26 mouse cellular contexts compared by ENCODE assay signal in genomic region chr4:45464941-45465340, GRCm38 (mm10). TPM values are rescaled to one million over a fixed set of nuclear protein-coding genes. Genes with fewer than 3 reads are reported as not detected.
DNase-seq lines count a peak whose midpoint lies in the region; ATAC-seq lines count a peak whose summit lies in the region.
"Had no signal": no experiment of that assay in that cellular context is flagged by ENCODE, and none has a peak within 500 bp of the region (broad histone marks: within the 10 kb centered on the region; RNA-seq: fewer than 3 reads in every experiment).

No protein-coding gene starts in this region.

- ATAC-seq in forebrain, embryonic 13.5 days = no peak
- no peak for ATAC-seq in forebrain, embryonic 16.5 days
- no peak for ATAC-seq in heart, embryonic 16.5 days (replicated peaks; ENCODE audit: extremely low read depth, insufficient read depth, low FRiP score)
- ATAC-seq in stomach, embryonic 16.5 days (ENCODE audit: insufficient read depth, low FRiP score) = no peak
- ATAC-seq: hindbrain, postnatal 0 days; intestine, embryonic 15.5 days had no signal

- no peaks in the 10 kb centered on the region for H3K27me3 ChIP-seq in forebrain, embryonic 13.5 days
- no peaks in the 10 kb centered on the region for H3K27me3 ChIP-seq in forebrain, embryonic 16.5 days (replicated peaks; ENCODE audit: control insufficient read depth, insufficient read depth, low read length)
- H3K27me3 ChIP-seq in heart, embryonic 16.5 days (ENCODE audit: control insufficient read depth, insufficient read depth, low read length) = no peaks in the 10 kb centered on the region
- H3K27me3 ChIP-seq in stomach, embryonic 16.5 days (ENCODE audit: control insufficient read depth, insufficient read depth, low read length) = no peaks in the 10 kb centered on the region
- H3K27me3 ChIP-seq: forebrain, embryonic 12.5 days; hindbrain, embryonic 12.5 days; intestine, embryonic 15.5 days; liver, embryonic 15.5 days; lung, embryonic 15.5 days had no signal

- 0 out of 2 replicates have a peak overlapping the region, but pooled peaks have one; percentile 28 for H3K9ac ChIP-seq in forebrain, embryonic 13.5 days
- H3K9ac ChIP-seq in forebrain, embryonic 16.5 days (replicated peaks; ENCODE audit: low read depth, low read length) = no peak overlapping the region
- peak overlapping the region; percentile 0; the same call in 1 of the 2 replicates for H3K9ac ChIP-seq in heart, embryonic 16.5 days (ENCODE audit: low read length)
- H3K9ac ChIP-seq in stomach, embryonic 16.5 days (ENCODE audit: low read length) = no peak overlapping the region; the same call in 1 of the 2 replicates
- H3K9ac ChIP-seq: forebrain, embryonic 12.5 days; hindbrain, embryonic 12.5 days; intestine, embryonic 15.5 days; liver, embryonic 15.5 days; lung, embryonic 15.5 days; midbrain, embryonic 12.5 days had no signal

- 0 out of 2 replicates have a peak overlapping the region, but pooled peaks have one; percentile 6 for H3K27ac ChIP-seq in forebrain, embryonic 13.5 days
- H3K27ac ChIP-seq in forebrain, embryonic 16.5 days (ENCODE audit: low read length) = no peak overlapping the region
- H3K27ac ChIP-seq in heart, embryonic 16.5 days (ENCODE audit: low read length) = peak overlapping the region; percentile 7; the same call in 1 of the 2 replicates
- peak overlapping the region; percentile 21; the same call in 1 of the 2 replicates for H3K27ac ChIP-seq in stomach, embryonic 16.5 days (ENCODE audit: low read length)
- H3K27ac ChIP-seq: forebrain, embryonic 12.5 days; gastrocnemius, adult 2 months; heart, adult 2 months; hindbrain, embryonic 12.5 days; hindbrain, postnatal 0 days; intestine, embryonic 15.5 days; kidney, postnatal 0 days; liver, embryonic 15.5 days; lung, embryonic 15.5 days; midbrain, embryonic 12.5 days had no signal

- H3K36me3 ChIP-seq in forebrain, embryonic 13.5 days (ENCODE audit: poor library complexity, severe bottlenecking) = no peaks in the 10 kb centered on the region
- no peaks in the 10 kb centered on the region for H3K36me3 ChIP-seq in forebrain, embryonic 16.5 days (ENCODE audit: control insufficient read depth, insufficient read depth)
- no peaks in the 10 kb centered on the region for H3K36me3 ChIP-seq in heart, embryonic 16.5 days (ENCODE audit: control insufficient read depth, insufficient read depth)
- H3K36me3 ChIP-seq in stomach, embryonic 16.5 days (ENCODE audit: control insufficient read depth, insufficient read depth, low read length) = no peaks in the 10 kb centered on the region
- H3K36me3 ChIP-seq: forebrain, embryonic 12.5 days; intestine, embryonic 15.5 days; lung, embryonic 15.5 days; midbrain, embryonic 12.5 days had no signal

- 68% methylated on average over 9 of the region's 9 CpGs for WGBS in forebrain, embryonic 13.5 days
- 72% methylated on average over 9 of the region's 9 CpGs for WGBS in forebrain, embryonic 16.5 days
- WGBS in heart, embryonic 16.5 days = 75% methylated on average over 9 of the region's 9 CpGs
- WGBS in stomach, embryonic 16.5 days = 71% methylated on average over 9 of the region's 9 CpGs

- intact Hi-C loops in heart, postnatal 10 days (cut with DNase I) = loop anchor here (5.0 kb wide), 1 partner anchor 43 kb away; no protein-coding TSS in a partner anchor

- no peak for DNase-seq in heart, postnatal 10 days
- peak; percentile 50 for DNase-seq in R1 (ENCODE audit: low read depth, low spot score)
- no peak for DNase-seq in neural tube, embryonic 10.5 days (ENCODE audit: extremely low spot score, low spot score)
- no peak for DNase-seq in frontal cortex, postnatal 10 days (ENCODE audit: low spot score in 2 of 2)
- DNase-seq: adrenal gland, postnatal 25 days; cerebellum, adult 18-20 months; gastrocnemius, adult 2 months; gastrocnemius, postnatal 36 days; heart, adult 2 months; kidney, adult 2 months; kidney, postnatal 4 days; liver; lung, postnatal 36 days had no signal

- peaks cover 50% of the 10 kb centered on the region for H3K4me1 ChIP-seq in forebrain, embryonic 13.5 days
- peaks cover 32% of the 10 kb centered on the region for H3K4me1 ChIP-seq in forebrain, embryonic 16.5 days (replicated peaks; ENCODE audit: control insufficient read depth, insufficient read depth, low read length)
- peaks cover 62% of the 10 kb centered on the region for H3K4me1 ChIP-seq in heart, embryonic 16.5 days (ENCODE audit: control insufficient read depth, insufficient read depth, low read length)
- peaks cover 24% of the 10 kb centered on the region; the same call in 1 of the 2 replicates for H3K4me1 ChIP-seq in stomach, embryonic 16.5 days (ENCODE audit: control insufficient read depth, insufficient read depth, low read length)

- no peaks in the 10 kb centered on the region for H3K9me3 ChIP-seq in forebrain, embryonic 13.5 days (replicated peaks)
- H3K9me3 ChIP-seq in forebrain, embryonic 16.5 days (ENCODE audit: control insufficient read depth, low read length) = no peaks in the 10 kb centered on the region
- H3K9me3 ChIP-seq in heart, embryonic 16.5 days (replicated peaks; ENCODE audit: control insufficient read depth, low read length) = no peaks in the 10 kb centered on the region
- no peaks in the 10 kb centered on the region for H3K9me3 ChIP-seq in stomach, embryonic 16.5 days (replicated peaks; ENCODE audit: control insufficient read depth, low read length)
- H3K9me3 ChIP-seq: forebrain, embryonic 12.5 days; hindbrain, embryonic 12.5 days; intestine, embryonic 15.5 days; liver, embryonic 15.5 days; lung, embryonic 15.5 days; midbrain, embryonic 12.5 days had no signal

- H3K4me2 ChIP-seq in forebrain, embryonic 13.5 days = no peak overlapping the region
- no peak overlapping the region for H3K4me2 ChIP-seq in forebrain, embryonic 16.5 days (ENCODE audit: low read length)
- no peak overlapping the region for H3K4me2 ChIP-seq in heart, embryonic 16.5 days (ENCODE audit: low read depth, low read length)
- no peak overlapping the region for H3K4me2 ChIP-seq in stomach, embryonic 16.5 days (ENCODE audit: low read depth, low read length)
- H3K4me2 ChIP-seq: forebrain, embryonic 12.5 days; hindbrain, embryonic 12.5 days; intestine, embryonic 15.5 days; liver, embryonic 15.5 days; lung, embryonic 15.5 days; midbrain, embryonic 12.5 days had no signal

- no peak overlapping the region for H3K4me3 ChIP-seq in forebrain, embryonic 13.5 days
- H3K4me3 ChIP-seq in forebrain, embryonic 16.5 days (replicated peaks; ENCODE audit: low read length) = no peak overlapping the region
- H3K4me3 ChIP-seq in heart, embryonic 16.5 days (ENCODE audit: low read length) = no peak overlapping the region
- no peak overlapping the region for H3K4me3 ChIP-seq in stomach, embryonic 16.5 days (replicated peaks; ENCODE audit: low read length)
- H3K4me3 ChIP-seq: erythroblast, embryonic 14.5 days; forebrain, embryonic 12.5 days; gastrocnemius, adult 2 months; heart, adult 2 months; hindbrain, embryonic 12.5 days; intestine, embryonic 15.5 days; liver, embryonic 15.5 days; lung, embryonic 15.5 days; midbrain, embryonic 12.5 days had no signal

RNA-seq across cellular contexts. Expression of gene Slc25a51, which starts 56.4 kb away (rescaled TPM):
- 72.5 and 74.0 TPM in 2 replicates for polyA plus RNA-seq in forebrain, embryonic 13.5 days (2015; fragmentation: Nextera tagmentation; extraction: Ambion mirVana)
- polyA plus RNA-seq in forebrain, embryonic 16.5 days (2015; fragmentation: Nextera tagmentation; extraction: Ambion mirVana) = 84.5 and 84.7 TPM in 2 replicates
- polyA plus RNA-seq in heart, embryonic 16.5 days (2015; fragmentation: Nextera tagmentation; extraction: Ambion mirVana) = 71.5 and 75.9 TPM in 2 replicates
- 100 to 1,000 TPM; 132 to 179 TPM for total RNA-seq in heart, postnatal 10 days (2021)
- polyA plus RNA-seq in stomach, embryonic 16.5 days (2015; fragmentation: Nextera tagmentation; extraction: Ambion mirVana) = 62.0 and 65.5 TPM in 2 replicates

Comparison
In these comparisons a context has a peak if more than half of its experiments do, and no peak if none do; other contexts are left out.
1. H3K9ac ChIP-seq: peak in forebrain, embryonic 13.5 days (single experiment) and heart, embryonic 16.5 days (single experiment); none in forebrain, embryonic 16.5 days (single experiment) and stomach, embryonic 16.5 days (single experiment).